Mouse (Mus musculus) limb, embryonic 11.5 days (tissue): ENCODE data around the gene Tmem129. TPM values are rescaled to one million over a fixed set of nuclear protein-coding genes. Genes with fewer than 3 reads are reported as not detected.

Experiments used
- ATAC-seq: fragments of 200-750 bp; cut with Nextera tagmentation; 2 replicates; pipeline ENCODE4 v1.8.0; 2017; ENCODE audit warnings: low read depth; ENCODE audit not compliant: insufficient number of reproducible peaks, low FRiP score, low TSS enrichment
- DNase-seq: peaks from one replicate; pipeline ENCODE4 v3.0.0-alpha.2; 2015; ENCODE audit warnings: low spot score
- H3K27ac ChIP-seq: fragments of 300-500 bp; sonication (generic); replicated peaks from 2 replicates; pipeline ENCODE4 v1.5.1; 2014; ENCODE audit warnings: low read depth, mild to moderate bottlenecking, low read length
- H3K27me3 ChIP-seq: fragments of 300-500 bp; sonication (generic); 2 replicates; pipeline ENCODE4 v1.6.1; 2014; ENCODE audit warnings: mild to moderate bottlenecking, low read length, mixed read lengths; ENCODE audit not compliant: control insufficient read depth, insufficient read depth
- H3K36me3 ChIP-seq: fragments of 300-500 bp; sonication (generic); 2 replicates; pipeline ENCODE4 v1.6.1; 2014; ENCODE audit warnings: mild to moderate bottlenecking, low read length, moderate library complexity, mixed read lengths; ENCODE audit not compliant: control insufficient read depth, insufficient read depth
- H3K4me1 ChIP-seq: fragments of 300-500 bp; sonication (generic); 2 replicates; pipeline ENCODE4 v1.6.1; 2014; ENCODE audit warnings: low read length, mixed read lengths; ENCODE audit not compliant: control insufficient read depth, insufficient read depth
- H3K4me2 ChIP-seq: fragments of 300-500 bp; sonication (generic); 2 replicates; pipeline ENCODE4 v1.6.1; 2014; ENCODE audit warnings: low read depth, mild to moderate bottlenecking, moderate library complexity; ENCODE audit not compliant: severe bottlenecking
- H3K4me3 ChIP-seq: fragments of 300-500 bp; sonication (generic); 2 replicates; pipeline ENCODE4 v1.5.1; 2014; ENCODE audit warnings: low read depth, low read length
- H3K9ac ChIP-seq: fragments of 300-500 bp; sonication (generic); 2 replicates; pipeline ENCODE4 v1.6.1; 2014; ENCODE audit warnings: mild to moderate bottlenecking, low read length
- H3K9me3 ChIP-seq: fragments of 300-500 bp; sonication (generic); 2 replicates; pipeline ENCODE4 v1.6.1; 2016; ENCODE audit warnings: low read length; ENCODE audit not compliant: control insufficient read depth
- WGBS: fragments of 180-500 bp; shearing (Covaris S2); extraction: QIAGEN DNeasy Blood & Tissue Kit; methylation state at CpG from one replicate; pipeline ENCODE4 v1.1.7; 2014; 5-methylcytosine and 5-hydroxymethylcytosine counted together
- polyA plus RNA-seq: library from polyadenylated mRNA; unstranded; fragments of >200 nt; fragmentation: Nextera tagmentation; extraction: Ambion mirVana; gene quantifications from 2 replicates; pipeline ENCODE4 v1.2.1, GENCODE M21; 2014

Tmem129 gene
- polyA plus RNA-seq, 1 experiment from 2014 or later = 41.7 TPM

DNA sequence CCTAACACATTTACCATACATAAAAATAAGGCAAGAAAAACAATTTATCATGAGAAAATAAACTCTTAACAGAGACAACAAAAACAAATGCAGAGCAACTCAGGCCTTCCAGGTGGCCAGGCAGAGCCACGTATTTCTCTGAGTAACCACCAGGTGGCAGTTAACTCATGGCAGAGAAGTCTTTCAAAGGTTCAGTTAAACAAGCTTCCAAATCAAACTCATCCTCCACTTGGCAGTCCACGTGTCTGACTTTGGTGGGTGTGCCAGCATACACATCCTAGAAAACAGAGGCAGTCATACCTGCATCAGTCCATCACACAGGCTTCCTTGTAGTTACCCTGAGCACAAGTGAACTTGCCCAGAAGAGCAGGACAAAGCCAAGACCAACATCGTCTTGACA, 17.6 kb downstream of the Tmem129 start:
- H3K4me2 ChIP-seq = no peak overlapping the region
- H3K9ac ChIP-seq = no peak overlapping the region
- H3K9me3 ChIP-seq = no peaks in the 10 kb centered on the region
- no peak for ATAC-seq
- H3K4me1 ChIP-seq = no peaks in the 10 kb centered on the region
- peak; percentile 59 for DNase-seq
- H3K27ac ChIP-seq = no peak overlapping the region
- H3K27me3 ChIP-seq = no peaks in the 10 kb centered on the region
- H3K4me3 ChIP-seq = no peak overlapping the region
- WGBS = 53% methylated on average over 3 of the region's 3 CpGs
- peaks cover 27% of the 10 kb centered on the region for H3K36me3 ChIP-seq

GRCm38 (mm10) chr5:33638826-33639225, 19.4 kb downstream of the Tmem129 start:
- Histone ChIP-seq H3K36me3 (peaks cover 20% of the 10 kb centered on the region; the same call in 1 of the 2 replicates), H3K9me3 (no peaks in the 10 kb centered on the region), H3K4me1 (no peaks in the 10 kb centered on the region), H3K27me3 (no peaks in the 10 kb centered on the region), H3K4me2 (no peak overlapping the region), H3K4me3 (no peak overlapping the region), H3K9ac (no peak overlapping the region), H3K27ac (no peak overlapping the region)
- no peak for ATAC-seq
- no peak for DNase-seq
- 66% methylated on average over 4 of the region's 4 CpGs for WGBS

GRCm38 (mm10) chr5:33637606-33638350, 20.4 kb downstream of the Tmem129 start:
- Histone ChIP-seq H3K9me3 (no peaks in the 10 kb centered on the region), H3K4me1 (no peaks in the 10 kb centered on the region), H3K36me3 (peaks cover 12% of the 10 kb centered on the region; the same call in 1 of the 2 replicates), H3K9ac (no peak overlapping the region), H3K27me3 (no peaks in the 10 kb centered on the region), H3K27ac (no peak overlapping the region), H3K4me2 (no peak overlapping the region), H3K4me3 (no peak overlapping the region)
- ATAC-seq (no peak), DNase-seq (no peak)
- 86% methylated on average over 3 of the region's 3 CpGs for WGBS

DNA sequence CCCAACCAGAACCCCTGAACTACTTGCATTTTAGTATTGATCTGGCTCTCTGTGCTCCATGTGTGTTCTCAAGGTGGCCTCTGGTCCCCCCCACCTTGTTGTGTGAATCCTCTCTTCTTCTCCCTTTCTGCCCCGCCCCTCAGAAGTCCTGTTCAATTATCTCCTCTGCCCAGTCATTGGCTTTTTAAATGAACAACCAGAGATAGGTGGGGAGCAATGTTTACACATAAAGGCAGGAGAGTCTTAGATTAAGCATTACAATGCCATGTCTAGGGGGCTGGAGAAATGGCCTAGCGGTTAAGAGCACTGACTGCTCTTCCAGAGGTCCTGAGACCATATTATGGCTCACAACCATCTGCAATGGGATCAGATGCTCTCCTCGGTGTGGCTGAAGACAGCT, 22.9 kb downstream of the Tmem129 start:
- peaks cover 2% of the 10 kb centered on the region; the same call in 1 of the 2 replicates for H3K36me3 ChIP-seq
- no peak overlapping the region for H3K4me3 ChIP-seq
- 91% methylated on average over 3 of the region's 3 CpGs for WGBS
- H3K27ac ChIP-seq = no peak overlapping the region
- peaks cover 3% of the 10 kb centered on the region; the same call in 1 of the 2 replicates for H3K4me1 ChIP-seq
- H3K4me2 ChIP-seq = no peak overlapping the region
- H3K9me3 ChIP-seq = no peaks in the 10 kb centered on the region
- DNase-seq (no peak), ATAC-seq (no peak)
- H3K27me3 ChIP-seq = no peaks in the 10 kb centered on the region
- H3K9ac ChIP-seq = no peak overlapping the region

GRCm38 (mm10) chr5:33632526-33632925, 25.7 kb downstream of the Tmem129 start:
- H3K9ac ChIP-seq = no peak overlapping the region
- H3K9me3 ChIP-seq = no peaks in the 10 kb centered on the region
- no peaks in the 10 kb centered on the region for H3K36me3 ChIP-seq
- 86% methylated on average over 1 of the region's 1 CpGs for WGBS
- no peak for DNase-seq
- H3K4me1 ChIP-seq = peaks cover 3% of the 10 kb centered on the region; the same call in 1 of the 2 replicates
- no peak overlapping the region for H3K4me2 ChIP-seq
- no peak overlapping the region for H3K27ac ChIP-seq
- no peak overlapping the region for H3K4me3 ChIP-seq
- H3K27me3 ChIP-seq = no peaks in the 10 kb centered on the region
- no peak for ATAC-seq

GRCm38 (mm10) chr5:33630615-33631014, 27.6 kb downstream of the Tmem129 start:
- Histone ChIP-seq H3K27ac (no peak overlapping the region), H3K4me3 (peak overlapping the region; percentile 88; the same call in 1 of the 2 replicates), H3K4me1 (peaks cover 3% of the 10 kb centered on the region; the same call in 1 of the 2 replicates), H3K27me3 (no peaks in the 10 kb centered on the region), H3K36me3 (no peaks in the 10 kb centered on the region), H3K4me2 (peak overlapping the region; percentile 56), H3K9me3 (no peaks in the 10 kb centered on the region), H3K9ac (peak overlapping the region; percentile 19; the same call in 1 of the 2 replicates)
- DNase-seq (peak; percentile 34), ATAC-seq (no peak)
- 55% methylated on average over 4 of the region's 4 CpGs for WGBS

DNA sequence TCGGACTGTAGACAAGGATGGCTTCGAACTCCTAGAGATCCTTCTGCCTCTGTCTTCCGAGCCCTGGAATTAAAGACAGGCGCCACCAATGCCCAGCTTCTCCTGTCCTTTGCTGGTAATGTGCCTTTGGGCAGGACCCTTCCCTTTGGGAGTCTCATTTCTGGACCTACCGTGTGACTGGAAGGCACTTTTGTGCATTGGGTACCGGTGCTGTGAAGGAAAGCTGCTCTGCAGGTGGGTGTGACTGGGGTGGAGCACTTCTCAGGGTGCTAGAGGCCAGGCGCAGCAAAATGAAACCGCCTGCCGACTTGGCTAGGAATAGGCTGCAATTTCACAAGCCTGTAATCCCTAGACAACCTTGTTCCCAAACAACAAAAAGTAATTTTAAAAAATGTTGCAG, 28.2 kb downstream of the Tmem129 start:
- Histone ChIP-seq H3K4me2 (peak overlapping the region; percentile 56), H3K36me3 (no peaks in the 10 kb centered on the region), H3K4me3 (peak overlapping the region; percentile 88), H3K27ac (no peak overlapping the region; the same call in 1 of the 2 replicates), H3K4me1 (peaks cover 3% of the 10 kb centered on the region; the same call in 1 of the 2 replicates), H3K9ac (peak overlapping the region; percentile 49; the same call in 1 of the 2 replicates), H3K9me3 (no peaks in the 10 kb centered on the region), H3K27me3 (no peaks in the 10 kb centered on the region)
- WGBS = 4% methylated on average over 9 of the region's 9 CpGs
- ATAC-seq = no peak
- DNase-seq = no peak

- DNase-seq (peak; percentile 100), ATAC-seq (peak; percentile 94)
- Histone ChIP-seq H3K9me3 (no peaks in the 10 kb centered on the region), H3K4me1 (peaks cover 3% of the 10 kb centered on the region; the same call in 1 of the 2 replicates), H3K27ac (peak within 1 kb of the TSS; percentile 77), H3K9ac (peak within 1 kb of the TSS; percentile 85), H3K4me3 (peak within 1 kb of the TSS; percentile 88), H3K27me3 (no peaks in the 10 kb centered on the region), H3K36me3 (no peaks in the 10 kb centered on the region), H3K4me2 (peak within 1 kb of the TSS; percentile 75)
- under 1% methylated on average over 99 of the region's 99 CpGs for WGBS
Observed at GRCm38 (mm10) chr5:33629301-33629987, 28.8 kb downstream of the Tmem129 start, which contains the start of the genes Fam53a and Gm9903. Fam53a (minus strand) TSS chr5:33629635. Gm9903 (plus strand) TSS chr5:33629925.
